Mouse (Mus musculus): ENCODE measurements at regions not wholly inside any gene's neighbourhood (a gene's known extent, or its start where the extent isn't known, plus 50 kb on each side); places are given as distances from the start of the nearest gene placed in this dataset.

GRCm38 (mm10) chr16:93384039-93384537 lies 219.8 kb downstream of the Setd4 start:
- H3K4me2 ChIP-seq (ENCODE audit: low read length): no peak overlapping the region
- H3K36me3 ChIP-seq (ENCODE audit: insufficient read depth, low read length): no peaks in the 10 kb centered on the region
- H3K27ac ChIP-seq: no peak overlapping the region
- 62% methylated on average over 8 of the region's 8 CpGs for WGBS
- no peaks in the 10 kb centered on the region for H3K27me3 ChIP-seq (ENCODE audit: insufficient read depth, low read length)
- no peak overlapping the region for H3K4me3 ChIP-seq (replicated peaks; ENCODE audit: low read depth, low read length)
- H3K9ac ChIP-seq (ENCODE audit: low read depth, low read length): no peak overlapping the region
- no peak for DNase-seq (ENCODE audit: low spot score)
- no peak for TF ChIP-seq CTCF (IDR thresholded peaks at IDR 0.05; ENCODE audit: low read depth)
- ATAC-seq (replicated peaks; ENCODE audit: low FRiP score, low read depth): no peak
- H3K9me3 ChIP-seq (replicated peaks; ENCODE audit: low read length): no peaks in the 10 kb centered on the region
- H3K4me1 ChIP-seq (replicated peaks; ENCODE audit: insufficient read depth, low read length): no peaks in the 10 kb centered on the region

DNA sequence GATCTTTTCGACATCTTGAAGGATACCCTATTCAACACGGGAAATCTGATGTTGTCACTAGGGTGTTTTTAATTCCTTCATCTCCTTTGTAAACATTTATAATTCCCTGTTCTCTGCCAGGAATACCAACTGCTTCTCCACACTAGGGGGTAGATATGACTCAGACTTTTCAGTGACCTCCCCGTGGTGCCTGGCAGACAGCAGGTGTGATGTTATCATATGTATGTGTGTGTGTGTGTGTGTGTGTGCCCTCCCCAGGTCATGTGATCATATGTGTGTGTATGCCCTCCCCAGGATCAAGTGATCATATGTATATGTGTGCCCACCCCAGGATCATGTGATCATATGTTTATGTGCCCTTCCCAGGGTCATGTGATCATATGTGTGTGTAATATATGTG lies 220.9 kb downstream of the Setd4 start:
- TF ChIP-seq CTCF (IDR thresholded peaks at IDR 0.05; ENCODE audit: low read depth): no peak
- no peak overlapping the region for H3K27ac ChIP-seq
- H3K4me3 ChIP-seq (replicated peaks; ENCODE audit: low read depth, low read length): no peak overlapping the region
- no peak overlapping the region for H3K4me2 ChIP-seq (ENCODE audit: low read length)
- ATAC-seq (replicated peaks; ENCODE audit: low FRiP score, low read depth) (0 out of 2 replicates have a peak, but pooled peaks have one; percentile 10), DNase-seq (ENCODE audit: low spot score) (no peak)
- no peak overlapping the region for H3K9ac ChIP-seq (ENCODE audit: low read depth, low read length)
- H3K36me3 ChIP-seq (ENCODE audit: insufficient read depth, low read length): no peaks in the 10 kb centered on the region
- H3K27me3 ChIP-seq (ENCODE audit: insufficient read depth, low read length): no peaks in the 10 kb centered on the region
- WGBS: 85% methylated on average over 3 of the region's 3 CpGs
- no peaks in the 10 kb centered on the region for H3K4me1 ChIP-seq (replicated peaks; ENCODE audit: insufficient read depth, low read length)
- H3K9me3 ChIP-seq (replicated peaks; ENCODE audit: low read length): no peaks in the 10 kb centered on the region

DNA sequence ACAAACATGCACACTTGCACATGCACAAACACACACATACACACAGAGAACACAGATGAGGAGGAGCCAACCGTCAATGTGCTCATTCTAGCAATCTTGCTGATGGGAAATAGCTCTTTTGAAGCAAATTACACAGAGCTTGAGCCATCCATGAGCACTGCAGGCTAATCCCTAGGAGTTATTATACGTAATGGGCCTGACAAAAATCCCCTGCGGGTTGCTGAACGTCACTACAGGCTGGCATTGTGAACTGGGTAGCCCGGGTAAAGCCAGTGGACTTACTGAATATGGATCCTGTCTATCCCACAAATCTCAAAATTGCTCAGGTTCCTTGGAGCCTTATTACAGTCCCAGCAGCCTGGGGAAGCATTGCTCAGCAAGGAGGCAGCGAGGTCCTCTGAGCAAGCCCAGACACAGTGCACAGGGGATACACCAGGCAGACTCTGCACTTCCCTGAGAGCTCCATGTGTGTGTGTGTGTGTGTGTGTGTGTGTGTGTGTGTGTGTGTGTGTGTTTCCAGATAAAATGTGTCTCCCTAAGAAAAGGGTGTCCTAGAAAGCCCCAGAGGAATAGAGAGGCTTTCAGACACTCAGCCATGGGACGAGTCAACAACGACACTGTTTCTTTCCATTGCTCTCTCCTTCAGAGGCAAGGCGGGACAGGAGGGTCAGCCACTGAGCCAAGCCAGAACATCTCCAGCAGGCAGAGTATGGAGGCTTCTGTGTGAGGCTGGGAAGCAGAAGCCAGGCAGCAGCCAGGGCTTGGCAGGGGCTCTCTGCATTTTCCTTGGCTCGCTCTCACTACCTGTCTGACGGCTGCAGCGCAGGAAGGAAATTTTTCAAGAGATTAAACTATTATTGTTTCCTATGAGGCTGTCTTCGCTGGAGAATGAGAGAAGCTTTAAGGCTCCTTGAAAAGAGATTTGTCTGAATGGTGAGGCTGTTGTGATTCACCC lies 222.9 kb downstream of the Setd4 start:
- ATAC-seq (replicated peaks; ENCODE audit: low FRiP score, low read depth) (no peak), DNase-seq (ENCODE audit: low spot score) (no peak)
- Histone ChIP-seq H3K9me3 (replicated peaks; ENCODE audit: low read length) (no peaks in the 10 kb centered on the region), H3K27me3 (ENCODE audit: insufficient read depth, low read length) (no peaks in the 10 kb centered on the region), H3K36me3 (ENCODE audit: insufficient read depth, low read length) (no peaks in the 10 kb centered on the region), H3K4me1 (replicated peaks; ENCODE audit: insufficient read depth, low read length) (no peaks in the 10 kb centered on the region), H3K27ac (no peak overlapping the region), H3K4me2 (ENCODE audit: low read length) (no peak overlapping the region), H3K4me3 (replicated peaks; ENCODE audit: low read depth, low read length) (no peak overlapping the region), H3K9ac (ENCODE audit: low read depth, low read length) (no peak overlapping the region)
- TF ChIP-seq CTCF (IDR thresholded peaks at IDR 0.05; ENCODE audit: low read depth): no peak
- WGBS: 72% methylated on average over 13 of the region's 13 CpGs

DNA sequence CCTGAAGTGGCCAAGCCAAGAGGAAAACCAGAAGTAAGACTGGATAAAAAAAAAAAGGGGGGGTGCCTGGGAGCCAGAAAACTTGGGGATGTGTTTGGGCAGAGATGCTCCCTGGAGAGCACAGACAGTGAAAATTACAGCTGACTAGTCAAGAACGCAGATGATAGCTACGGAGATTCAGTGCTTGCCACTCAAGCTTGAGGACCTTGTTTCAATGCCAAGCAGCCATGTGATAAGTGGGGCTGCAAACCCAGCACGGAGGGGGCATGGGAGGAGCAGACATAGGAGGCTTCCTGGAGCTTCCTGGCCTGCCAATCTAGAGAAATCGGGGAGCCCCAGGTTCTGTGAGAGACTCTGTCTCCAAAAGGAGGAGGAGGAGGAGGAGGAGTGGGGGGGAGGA lies 223.7 kb downstream of the Setd4 start:
- no peak overlapping the region for H3K27ac ChIP-seq
- DNase-seq (ENCODE audit: low spot score): no peak

GRCm38 (mm10) chr16:93379611-93380010 lies 224.3 kb downstream of the Setd4 start:
- WGBS: 53% methylated on average over 6 of the region's 6 CpGs
- TF ChIP-seq CTCF (IDR thresholded peaks at IDR 0.05; ENCODE audit: low read depth): no peak
- H3K4me1 ChIP-seq (replicated peaks; ENCODE audit: insufficient read depth, low read length): no peaks in the 10 kb centered on the region

More for the DNA sequence above, 223.7 kb downstream of the Setd4 start:
- Histone ChIP-seq H3K4me1 (replicated peaks; ENCODE audit: insufficient read depth, low read length) (no peaks in the 10 kb centered on the region), H3K27me3 (ENCODE audit: insufficient read depth, low read length) (no peaks in the 10 kb centered on the region), H3K9ac (ENCODE audit: low read depth, low read length) (no peak overlapping the region), H3K4me3 (replicated peaks; ENCODE audit: low read depth, low read length) (no peak overlapping the region), H3K4me2 (ENCODE audit: low read length) (no peak overlapping the region), H3K36me3 (ENCODE audit: insufficient read depth, low read length) (no peaks in the 10 kb centered on the region), H3K9me3 (replicated peaks; ENCODE audit: low read length) (no peaks in the 10 kb centered on the region)
- 51% methylated on average over 4 of the region's 4 CpGs for WGBS
- TF ChIP-seq CTCF (IDR thresholded peaks at IDR 0.05; ENCODE audit: low read depth): no peak
- no peak for ATAC-seq (replicated peaks; ENCODE audit: low FRiP score, low read depth)

GRCm38 (mm10) chr16:93374669-93375068 lies 229.2 kb downstream of the Setd4 start:
- no peak overlapping the region for H3K27ac ChIP-seq
- no peaks in the 10 kb centered on the region for H3K9me3 ChIP-seq (replicated peaks; ENCODE audit: low read length)
- no peak overlapping the region for H3K4me3 ChIP-seq (replicated peaks; ENCODE audit: low read depth, low read length)
- ATAC-seq (replicated peaks; ENCODE audit: low FRiP score, low read depth) (0 out of 2 replicates have a peak, but pooled peaks have one; percentile 44), DNase-seq (ENCODE audit: low spot score) (peak; percentile 34)
- no peak for TF ChIP-seq CTCF (IDR thresholded peaks at IDR 0.05; ENCODE audit: low read depth)
- H3K36me3 ChIP-seq (ENCODE audit: insufficient read depth, low read length): no peaks in the 10 kb centered on the region
- no peaks in the 10 kb centered on the region for H3K4me1 ChIP-seq (replicated peaks; ENCODE audit: insufficient read depth, low read length)
- H3K4me2 ChIP-seq (ENCODE audit: low read length): no peak overlapping the region
- H3K27me3 ChIP-seq (ENCODE audit: insufficient read depth, low read length): no peaks in the 10 kb centered on the region
- 25% methylated on average over 6 of the region's 6 CpGs for WGBS
- H3K9ac ChIP-seq (ENCODE audit: low read depth, low read length): no peak overlapping the region

More at GRCm38 (mm10) chr16:93379611-93380010, 224.3 kb downstream of the Setd4 start:
- Histone ChIP-seq H3K36me3 (ENCODE audit: insufficient read depth, low read length) (no peaks in the 10 kb centered on the region), H3K4me3 (replicated peaks; ENCODE audit: low read depth, low read length) (no peak overlapping the region), H3K27ac (no peak overlapping the region), H3K27me3 (ENCODE audit: insufficient read depth, low read length) (no peaks in the 10 kb centered on the region), H3K9me3 (replicated peaks; ENCODE audit: low read length) (no peaks in the 10 kb centered on the region), H3K4me2 (ENCODE audit: low read length) (no peak overlapping the region), H3K9ac (ENCODE audit: low read depth, low read length) (no peak overlapping the region)
- DNase-seq (ENCODE audit: low spot score) (no peak), ATAC-seq (replicated peaks; ENCODE audit: low FRiP score, low read depth) (no peak)

Data from kidney, postnatal 0 days (tissue).